Mouse (Mus musculus): ENCODE data around the gene Fastkd5. TPM values are rescaled to one million over a fixed set of nuclear protein-coding genes. Genes with fewer than 3 reads are reported as not detected.

Gene Fastkd5
- polyA plus RNA-seq, 1 experiment: 10.3 TPM

DNA sequence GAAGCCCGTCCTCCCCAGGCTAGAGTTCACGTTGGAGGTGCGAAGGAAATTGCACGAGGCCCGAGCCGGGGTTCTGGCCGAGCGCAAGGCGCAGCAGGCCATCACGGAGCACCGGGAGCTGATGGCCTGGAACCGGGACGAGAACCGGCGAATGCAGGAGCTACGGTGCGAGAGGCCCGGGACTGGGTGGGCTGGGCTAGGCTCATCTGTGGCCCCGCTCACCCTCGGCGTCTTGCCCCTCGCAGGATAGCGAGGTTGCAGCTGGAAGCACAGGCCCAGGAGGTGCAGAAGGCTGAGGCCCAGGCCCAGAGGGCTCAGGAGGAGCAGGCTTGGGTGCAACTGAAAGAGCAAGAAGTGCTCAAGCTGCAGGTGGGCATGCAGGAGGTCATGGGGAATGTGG lies 65.8 kb downstream of the Fastkd5 start:
- TF ChIP-seq POLR2A (IDR thresholded peaks at IDR 0.05; ENCODE audit: low read depth, low read length) (no peak), CTCF (IDR thresholded peaks at IDR 0.05; ENCODE audit: borderline replicate concordance, insufficient read depth, low read length) (no peak)
- no peak overlapping the region for H3K27ac ChIP-seq (ENCODE audit: insufficient read depth, low read length)

More for the DNA sequence above, 65.8 kb downstream of the Fastkd5 start:
- Histone ChIP-seq H3K4me1 (ENCODE audit: control insufficient read depth, insufficient read depth, low read length) (peaks cover 4% of the 10 kb centered on the region; the same call in 1 of the 2 replicates), H3K4me3 (ENCODE audit: insufficient read depth, low read length) (peak overlapping the region; percentile 72)

Other genes starting within 250 kb of the Fastkd5 start
- 38.9 and 54.4 TPM in 2 replicates for gene Cpxm1, start 232.5 kb downstream of the Fastkd5 start, polyA plus RNA-seq (2011; ENCODE audit: insufficient read length, low read depth, missing spikeins)
- not detected in 2 replicates for gene Gm28372, start 224.8 kb downstream of the Fastkd5 start, polyA plus RNA-seq (2011; ENCODE audit: insufficient read length, low read depth, missing spikeins)
- gene 1700020A23Rik, start 224.8 kb downstream of the Fastkd5 start, polyA plus RNA-seq (2011; ENCODE audit: insufficient read length, low read depth, missing spikeins): not detected in 2 replicates
- gene Tmem239, start 223.5 kb downstream of the Fastkd5 start, polyA plus RNA-seq (2011; ENCODE audit: insufficient read length, low read depth, missing spikeins): not detected in 2 replicates
- gene Vps16, start 205.7 kb downstream of the Fastkd5 start, polyA plus RNA-seq (2011; ENCODE audit: insufficient read length, low read depth, missing spikeins): 84.9 and 90.1 TPM in 2 replicates
- gene Pced1a, start 205.3 kb downstream of the Fastkd5 start, polyA plus RNA-seq (2011; ENCODE audit: insufficient read length, low read depth, missing spikeins): 15.8 and 18.7 TPM in 2 replicates
- gene Ptpra, start 179.7 kb downstream of the Fastkd5 start, polyA plus RNA-seq (2011; ENCODE audit: insufficient read length, low read depth, missing spikeins): 116 and 121 TPM in 2 replicates
- gene Mrps26, start 66.3 kb downstream of the Fastkd5 start, polyA plus RNA-seq (2011; ENCODE audit: insufficient read length, low read depth, missing spikeins): 24.4 and 24.7 TPM in 2 replicates
- not detected in 2 replicates for gene Oxt, start 53.9 kb downstream of the Fastkd5 start, polyA plus RNA-seq (2011; ENCODE audit: insufficient read length, low read depth, missing spikeins)
- gene Avp, start 47.5 kb downstream of the Fastkd5 start, polyA plus RNA-seq (2011; ENCODE audit: insufficient read length, low read depth, missing spikeins): not detected in 2 replicates
- 7.2 and 8.4 TPM in 2 replicates for gene Ubox5, start within 50 bp of the Fastkd5 start, polyA plus RNA-seq (2011; ENCODE audit: insufficient read length, low read depth, missing spikeins)
- 4.5 and 5.1 TPM in 2 replicates for gene Lzts3, start 12.8 kb upstream of the Fastkd5 start, polyA plus RNA-seq (2011; ENCODE audit: insufficient read length, low read depth, missing spikeins)
- gene Ddrgk1, start 34.6 kb upstream of the Fastkd5 start, polyA plus RNA-seq (2011; ENCODE audit: insufficient read length, low read depth, missing spikeins): 45.9 and 46.7 TPM in 2 replicates
- 66.6 and 71.8 TPM in 2 replicates for gene Itpa, start 37.6 kb upstream of the Fastkd5 start, polyA plus RNA-seq (2011; ENCODE audit: insufficient read length, low read depth, missing spikeins)
- 3.5 TPM in 2 replicates for gene Slc4a11, start 67.5 kb upstream of the Fastkd5 start, polyA plus RNA-seq (2011; ENCODE audit: insufficient read length, low read depth, missing spikeins)